Mouse (Mus musculus) kidney, embryonic 14.5 days (tissue): Measurements from ENCODE around the gene Plekhm3. TPM values are rescaled to one million over a fixed set of nuclear protein-coding genes. Genes with fewer than 3 reads are reported as not detected.
"Not testable (repeated sequence)": the region's sequence is repeated elsewhere in the genome, so short reads cannot be mapped to it uniquely, and the experiment has no call there.

Experiments
- ATAC-seq: fragments of 200-750 bp; cut with Nextera tagmentation; 2 replicates; pipeline ENCODE4 v1.8.0; 2017; ENCODE audit warnings: moderate number of reproducible peaks, mild to moderate bottlenecking, moderate TSS enrichment, moderate library complexity; ENCODE audit not compliant: low FRiP score, low TSS enrichment
- H3K27ac ChIP-seq: fragments of 300-500 bp; sonication (generic); 2 replicates; pipeline ENCODE4 v1.5.1; 2014; ENCODE audit warnings: low read depth, mild to moderate bottlenecking, low read length, moderate library complexity, mixed read lengths
- H3K27me3 ChIP-seq: fragments of 300-500 bp; sonication (generic); 2 replicates; pipeline ENCODE4 v1.6.1; 2014; ENCODE audit warnings: mild to moderate bottlenecking, low read length; ENCODE audit not compliant: control insufficient read depth, insufficient read depth
- H3K36me3 ChIP-seq: fragments of 300-500 bp; sonication (generic); 2 replicates; pipeline ENCODE4 v1.6.1; 2014; ENCODE audit warnings: low read length, mixed read lengths; ENCODE audit not compliant: control insufficient read depth, insufficient read depth
- H3K4me1 ChIP-seq: fragments of 300-500 bp; sonication (generic); 2 replicates; pipeline ENCODE4 v1.6.1; 2014; ENCODE audit warnings: low read length, mixed read lengths; ENCODE audit not compliant: control insufficient read depth, insufficient read depth
- H3K4me2 ChIP-seq: fragments of 300-500 bp; sonication (generic); replicated peaks from 2 replicates; pipeline ENCODE4 v1.6.1; 2014; ENCODE audit warnings: low read depth, mild to moderate bottlenecking, low read length
- H3K4me3 ChIP-seq: fragments of 300-500 bp; sonication (generic); 2 replicates; pipeline ENCODE4 v1.5.1; 2014; ENCODE audit warnings: mild to moderate bottlenecking, low read length
- H3K9ac ChIP-seq: fragments of 300-500 bp; sonication (generic); 2 replicates; pipeline ENCODE4 v1.6.1; 2014; ENCODE audit warnings: low read depth, mild to moderate bottlenecking, low read length, moderate library complexity
- H3K9me3 ChIP-seq: fragments of 300-500 bp; sonication (generic); 2 replicates; pipeline ENCODE4 v1.6.1; 2016; ENCODE audit warnings: low read length; ENCODE audit not compliant: control insufficient read depth
- WGBS: fragments of 180-500 bp; shearing (Covaris S2); extraction: QIAGEN DNeasy Blood & Tissue Kit; methylation state at CpG from one replicate; pipeline ENCODE4 v1.1.7; 2014; 5-methylcytosine and 5-hydroxymethylcytosine counted together
- polyA plus RNA-seq: library from polyadenylated mRNA; unstranded; fragments of >200 nt; fragmentation: Nextera tagmentation; extraction: Ambion mirVana; gene quantifications from 2 replicates; pipeline ENCODE4 v1.2.1, GENCODE M21; 2014

Plekhm3 gene
- polyA plus RNA-seq, 1 experiment from 2014 or later: 7.0 TPM

- Histone ChIP-seq H3K9me3 (no peaks in the 10 kb centered on the region), H3K36me3 (no peaks in the 10 kb centered on the region), H3K4me1 (no peaks in the 10 kb centered on the region), H3K4me3 (no peak overlapping the region), H3K27ac (no peak overlapping the region), H3K27me3 (no peaks in the 10 kb centered on the region), H3K4me2 (no peak overlapping the region), H3K9ac (no peak overlapping the region)
- ATAC-seq: no peak
- WGBS: 71% methylated on average over 5 of the region's 5 CpGs
These were observed 14.1 kb upstream of the Plekhm3 start for GRCm38 (mm10) chr1:64970685-64971084.

DNA sequence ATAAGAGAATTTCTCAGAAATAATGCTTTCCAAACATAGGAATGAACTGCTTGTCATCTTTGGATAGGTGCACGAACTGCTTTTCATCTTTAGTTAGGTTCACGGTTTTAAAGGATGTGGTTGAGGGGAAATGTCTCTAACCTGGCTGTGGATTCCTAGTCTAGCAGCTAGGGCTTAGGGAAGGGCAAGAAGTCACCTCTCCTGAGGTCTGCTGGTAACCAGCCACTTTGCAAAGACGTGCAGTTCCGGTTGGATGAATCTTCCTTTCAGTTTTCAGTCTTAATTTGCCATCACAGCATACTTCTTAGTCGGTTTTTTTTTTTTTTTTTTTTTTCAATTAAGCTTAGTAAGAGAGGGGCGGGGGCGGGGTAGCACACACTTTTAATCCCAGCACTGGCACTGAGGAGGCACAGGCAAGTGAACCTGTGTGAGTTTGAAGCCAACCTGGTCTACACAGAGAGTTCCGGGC is 431 bp upstream of the Plekhm3 start:
- no peaks in the 10 kb centered on the region for H3K27me3 ChIP-seq
- peak overlapping the region; percentile 55; the same call in 1 of the 2 replicates for H3K27ac ChIP-seq
- peak overlapping the region; percentile 82; the same call in 1 of the 2 replicates for H3K9ac ChIP-seq
- ATAC-seq: peak; percentile 65
- peak overlapping the region; percentile 88 for H3K4me3 ChIP-seq
- H3K4me1 ChIP-seq: no peaks in the 10 kb centered on the region
- no peaks in the 10 kb centered on the region for H3K36me3 ChIP-seq
- H3K9me3 ChIP-seq: no peaks in the 10 kb centered on the region
- 52% methylated on average over 8 of the region's 8 CpGs for WGBS
- peak overlapping the region; percentile 60 for H3K4me2 ChIP-seq

- not testable (repeated sequence) for H3K4me1 ChIP-seq, H3K27me3 ChIP-seq, H3K4me2 ChIP-seq, H3K36me3 ChIP-seq, H3K9me3 ChIP-seq, ATAC-seq, H3K9ac ChIP-seq, H3K4me3 ChIP-seq, H3K27ac ChIP-seq
- 89% methylated on average over 7 of the region's 7 CpGs for WGBS
These were observed 1.8 kb downstream of the Plekhm3 start for GRCm38 (mm10) chr1:64954786-64955185.

GRCm38 (mm10) chr1:64950271-64950670 is 6.4 kb downstream of the Plekhm3 start:
- no peaks in the 10 kb centered on the region for H3K4me1 ChIP-seq
- ATAC-seq: no peak
- H3K27ac ChIP-seq: no peak overlapping the region
- no peak overlapping the region for H3K9ac ChIP-seq
- H3K36me3 ChIP-seq: no peaks in the 10 kb centered on the region
- no peaks in the 10 kb centered on the region for H3K27me3 ChIP-seq
- 95% methylated on average over 3 of the region's 3 CpGs for WGBS
- no peak overlapping the region for H3K4me2 ChIP-seq
- H3K4me3 ChIP-seq: no peak overlapping the region
- no peaks in the 10 kb centered on the region for H3K9me3 ChIP-seq

GRCm38 (mm10) chr1:64949377-64949776 is 7.2 kb downstream of the Plekhm3 start:
- no peaks in the 10 kb centered on the region for H3K9me3 ChIP-seq
- H3K9ac ChIP-seq: no peak overlapping the region
- H3K36me3 ChIP-seq: no peaks in the 10 kb centered on the region
- no peaks in the 10 kb centered on the region for H3K27me3 ChIP-seq
- no peaks in the 10 kb centered on the region for H3K4me1 ChIP-seq
- H3K27ac ChIP-seq: no peak overlapping the region
- no peak for ATAC-seq
- 86% methylated on average over 8 of the region's 8 CpGs for WGBS
- H3K4me2 ChIP-seq: no peak overlapping the region
- no peak overlapping the region for H3K4me3 ChIP-seq

DNA sequence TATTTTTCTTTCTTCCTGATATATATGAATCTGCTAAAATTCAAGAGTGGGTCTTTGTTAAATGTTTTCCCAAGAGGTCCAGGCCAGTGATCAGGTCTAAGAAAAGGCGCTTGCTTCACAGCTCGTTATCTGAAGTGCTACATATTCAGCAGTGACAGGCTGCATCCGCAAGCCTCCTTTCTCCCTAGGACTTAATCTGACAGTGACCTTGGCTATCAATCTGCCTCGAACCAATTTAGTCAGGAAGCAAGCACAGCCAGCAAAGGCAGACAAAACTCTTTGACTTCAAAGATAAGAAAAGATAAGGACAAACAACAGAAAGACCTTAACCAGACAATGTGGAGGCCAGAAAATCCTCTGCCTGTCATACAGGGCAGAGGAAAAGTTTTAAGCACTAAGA is 10.5 kb downstream of the Plekhm3 start:
- Histone ChIP-seq H3K4me1 (no peaks in the 10 kb centered on the region), H3K36me3 (no peaks in the 10 kb centered on the region), H3K27me3 (no peaks in the 10 kb centered on the region), H3K4me3 (no peak overlapping the region), H3K4me2 (no peak overlapping the region), H3K9me3 (no peaks in the 10 kb centered on the region), H3K27ac (no peak overlapping the region), H3K9ac (no peak overlapping the region)
- ATAC-seq: no peak
- WGBS: 31% methylated on average over 4 of the region's 4 CpGs

- Histone ChIP-seq H3K27me3 (no peaks in the 10 kb centered on the region), H3K4me1 (no peaks in the 10 kb centered on the region), H3K4me3 (no peak overlapping the region), H3K4me2 (no peak overlapping the region), H3K27ac (no peak overlapping the region), H3K9ac (no peak overlapping the region), H3K36me3 (no peaks in the 10 kb centered on the region), H3K9me3 (no peaks in the 10 kb centered on the region)
- 74% methylated on average over 9 of the region's 9 CpGs for WGBS
- no peak for ATAC-seq
These were observed 11.3 kb downstream of the Plekhm3 start for GRCm38 (mm10) chr1:64945214-64945785.

GRCm38 (mm10) chr1:64944746-64945145 is 11.9 kb downstream of the Plekhm3 start:
- Histone ChIP-seq H3K4me3 (no peak overlapping the region), H3K27ac (no peak overlapping the region), H3K4me2 (no peak overlapping the region), H3K27me3 (no peaks in the 10 kb centered on the region), H3K4me1 (no peaks in the 10 kb centered on the region), H3K9me3 (no peaks in the 10 kb centered on the region), H3K9ac (no peak overlapping the region), H3K36me3 (no peaks in the 10 kb centered on the region)
- ATAC-seq: no peak
- 86% methylated on average over 2 of the region's 2 CpGs for WGBS

- no peak for ATAC-seq
- Histone ChIP-seq H3K4me3 (no peak overlapping the region), H3K27me3 (no peaks in the 10 kb centered on the region), H3K36me3 (peaks cover 6% of the 10 kb centered on the region), H3K4me2 (no peak overlapping the region), H3K9ac (no peak overlapping the region), H3K27ac (no peak overlapping the region), H3K4me1 (no peaks in the 10 kb centered on the region), H3K9me3 (no peaks in the 10 kb centered on the region)
- 60% methylated on average over 4 of the region's 4 CpGs for WGBS
These were observed 14.4 kb downstream of the Plekhm3 start for GRCm38 (mm10) chr1:64942006-64942755.
